In genomic region chr7:129575110-129575784, GRCm38 (mm10) we compare ENCODE assay signal across 16 mouse cellular contexts. TPM values are rescaled to one million over a fixed set of nuclear protein-coding genes. Genes with fewer than 3 reads are reported as not detected.
DNase-seq lines count a peak whose midpoint lies in the region; ATAC-seq and TF ChIP-seq lines count a peak whose summit lies in the region.
"Had no signal": no experiment of that assay in that cellular context is flagged by ENCODE, and none has a peak within 500 bp of the region (broad histone marks: within the 10 kb centered on the region; RNA-seq: fewer than 3 reads in every experiment).

No protein-coding gene starts in this region.

- H3K9ac ChIP-seq in ES-E14 (ENCODE audit: insufficient read depth, low read depth, low read length, poor library complexity, severe bottlenecking), result no peak overlapping the region
- no peak overlapping the region; the same call in 1 of the 2 replicates for H3K9ac ChIP-seq in hindbrain, postnatal 0 days (replicated peaks; ENCODE audit: low read length)

- H3K4me1 ChIP-seq in ES-E14 (ENCODE audit: control insufficient read depth in 2 of 2, insufficient read depth in 2 of 2, low read length in 2 of 2, poor library complexity in 1 of 2), result no peaks in the 10 kb centered on the region
- H3K4me1 ChIP-seq in hindbrain, postnatal 0 days (ENCODE audit: insufficient read depth, low read length), result peaks cover 6% of the 10 kb centered on the region; the same call in 1 of the 2 replicates

- H3K27ac ChIP-seq in layer of hippocampus, adult 2 months, result peak overlapping the region; percentile 81
- H3K27ac ChIP-seq in ES-E14 (ENCODE audit: insufficient read depth, low read depth, low read length, poor library complexity, severe bottlenecking), result no peak overlapping the region
- H3K27ac ChIP-seq in hindbrain, postnatal 0 days, result no peak overlapping the region

- no peaks in the 10 kb centered on the region for H3K36me3 ChIP-seq in ES-E14 (ENCODE audit: control insufficient read depth, insufficient read depth, low read length, poor library complexity, severe bottlenecking)
- H3K36me3 ChIP-seq in hindbrain, postnatal 0 days (ENCODE audit: insufficient read depth, low read length), result no peaks in the 10 kb centered on the region

- TF ChIP-seq CTCF in layer of hippocampus, adult 2 months (conservative IDR thresholded peaks at IDR 0.05), result no peak
- no peak for TF ChIP-seq CTCF in hindbrain, postnatal 0 days (IDR thresholded peaks at IDR 0.05; ENCODE audit: low read depth)

- 0 out of 2 replicates have a peak, but pooled peaks have one; percentile 45 for ATAC-seq in hindbrain, postnatal 0 days

- H3K4me2 ChIP-seq in hindbrain, postnatal 0 days (ENCODE audit: low read depth, low read length), result no peak overlapping the region
- H3K4me2 ChIP-seq: liver, embryonic 11.5 days had no signal

- DNase-seq in cerebellum, postnatal 10 days, result peak; percentile 23 to 41
- DNase-seq in cerebellum, adult 11 months, result no peak
- DNase-seq in layer of hippocampus, adult 2 months (ENCODE audit: low spot score in 2 of 2), result peak in 1 of 2 experiments; percentile 34
- no peak for DNase-seq in layer of hippocampus, adult 11-12 months (ENCODE audit: low spot score)
- DNase-seq in ES-E14 (ENCODE audit: low read depth, low spot score), result peak; percentile 15
- DNase-seq in hindbrain, postnatal 0 days (ENCODE audit: low spot score), result peak; percentile 37
- DNase-seq in frontal cortex, postnatal 10 days (ENCODE audit: low spot score in 2 of 2), result no peak
- no peak for DNase-seq in thymus, postnatal 0 days (ENCODE audit: low spot score)
- DNase-seq: adrenal gland, postnatal 10 days; cerebellum, postnatal 25 days; gastrocnemius, postnatal 14 days; kidney, adult 8-10 months; kidney, postnatal 25 days; lung, adult 2 months; thymus, adult 18-20 months had no signal

- 16% methylated on average over 7 of the region's 7 CpGs for WGBS in hindbrain, postnatal 0 days

- in situ Hi-C loops in ES-E14 (cut with MboI; ENCODE audit: low sequenced_read_pairs in 2 of 2, unreplicated experiment in 2 of 2), result no loop called here

- H3K9me3 ChIP-seq in ES-E14 (ENCODE audit: control insufficient read depth, insufficient read depth, low read depth, low read length), result no peaks in the 10 kb centered on the region
- no peaks in the 10 kb centered on the region for H3K9me3 ChIP-seq in hindbrain, postnatal 0 days (ENCODE audit: low read length)

- no peaks in the 10 kb centered on the region for H3K27me3 ChIP-seq in hindbrain, postnatal 0 days (ENCODE audit: insufficient read depth, low read length)

- no peak overlapping the region for H3K4me3 ChIP-seq in layer of hippocampus, adult 2 months
- no peak overlapping the region for H3K4me3 ChIP-seq in ES-E14 (ENCODE audit: insufficient read depth in 1 of 2, low read depth in 1 of 2, low read length in 2 of 2, poor library complexity in 1 of 2, severe bottlenecking in 1 of 2)
- no peak overlapping the region for H3K4me3 ChIP-seq in hindbrain, postnatal 0 days (ENCODE audit: low read length)

TF ChIP-seq in ES-E14, 5 proteins besides CTCF, POLR2A, EP300 and RAD21:
- no peak for TF ChIP-seq CHD2 (IDR thresholded peaks at IDR 0.05; ENCODE audit: low read depth, low read length)

RNA-seq across cellular contexts. Expression of gene Wdr11, which starts 16.4 kb away (rescaled TPM):
- total RNA-seq in layer of hippocampus, adult 2 months (2021), result 10 to 100 TPM; 49.6 to 49.9 TPM
- 24.0 and 25.5 TPM in 2 replicates for total RNA-seq in ES-E14 (2012; rRNA removed)
- total RNA-seq in hindbrain, postnatal 0 days (2014; rRNA removed), result 40.2 and 42.4 TPM in 2 replicates
- polyA plus RNA-seq in hindbrain, postnatal 0 days (2015; fragmentation: Nextera tagmentation; extraction: Ambion mirVana), result 25.2 and 26.1 TPM in 2 replicates
- 19.3 and 19.5 TPM in 2 replicates for polyA plus RNA-seq in thymus, postnatal 0 days (2015; fragmentation: Nextera tagmentation; extraction: Ambion mirVana)

Comparison
In these comparisons a context has a peak if more than half of its experiments do, and no peak if none do; other contexts are left out.
1. DNase-seq: peak in cerebellum, postnatal 10 days (2 of 2), ES-E14 (single experiment) and hindbrain, postnatal 0 days (single experiment); none in cerebellum, adult 11 months (single experiment), layer of hippocampus, adult 11-12 months (single experiment), frontal cortex, postnatal 10 days (0 of 2) and thymus, postnatal 0 days (single experiment).